Mouse (Mus musculus) thymus, adult 2 months (tissue): ENCODE measurements at regions not wholly inside any gene's neighbourhood (a gene's known extent, or its start where the extent isn't known, plus 50 kb on each side); places are given as distances from the start of the nearest gene placed in this dataset.

Experiments
- CTCF ChIP-seq: fragments of 200-500 bp; IDR thresholded peaks from 2 replicates; pipeline ENCODE4 v1.5.1; 2012; ENCODE audit warnings: mild to moderate bottlenecking, control low read depth, low read length, moderate library complexity, borderline replicate concordance; ENCODE audit not compliant: control insufficient read depth, poor library complexity, insufficient read depth; ENCODE audit errors: extremely low read depth
- POLR2A ChIP-seq: fragments of 200-500 bp; IDR thresholded peaks from 2 replicates; pipeline ENCODE4 v1.6.1; 2012; ENCODE audit warnings: mild to moderate bottlenecking, low read length, control low read depth, moderate library complexity; ENCODE audit not compliant: control insufficient read depth, poor library complexity, insufficient read depth; ENCODE audit errors: extremely low read depth

DNA sequence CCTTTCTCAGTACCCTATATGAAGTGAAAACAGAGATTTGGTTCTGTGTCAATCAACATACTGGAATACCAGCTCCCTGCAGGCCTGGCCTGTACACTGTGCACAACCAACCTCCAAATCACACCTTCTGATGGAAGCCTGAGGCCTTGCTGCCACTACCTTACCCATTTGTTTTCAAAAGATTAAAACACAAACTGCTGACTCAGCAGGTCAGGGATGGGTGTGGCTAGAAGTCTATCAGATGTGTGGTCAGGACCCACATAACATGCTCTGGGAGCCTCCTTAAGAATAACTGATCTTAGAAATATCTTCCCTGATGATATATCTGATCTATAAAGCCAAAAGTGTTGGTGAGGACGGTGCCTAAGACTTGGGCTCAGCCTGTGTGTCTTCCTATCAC, 221.6 kb upstream of the Rgma start:
- TF ChIP-seq CTCF, result no peak
- TF ChIP-seq POLR2A, result no peak
